In genomic region chr19:42305746-42306145, GRCm38 (mm10) we compare ENCODE assay signal across 18 mouse cellular contexts. TPM values are rescaled to one million over a fixed set of nuclear protein-coding genes. Genes with fewer than 3 reads are reported as not detected.
DNase-seq lines count a peak whose midpoint lies in the region; ATAC-seq lines count a peak whose summit lies in the region.
"Had no signal": no experiment of that assay in that cellular context is flagged by ENCODE, and none has a peak within 500 bp of the region (broad histone marks: within the 10 kb centered on the region; RNA-seq: fewer than 3 reads in every experiment).

No protein-coding gene starts in this region.

- peak; percentile 63 for DNase-seq in 416B (ENCODE audit: low read depth)
- peak; percentile 24 for DNase-seq in CD4-positive helper T cell, adult 2 months (ENCODE audit: low read depth, low spot score)
- DNase-seq in kidney, postnatal 10 days = no peak
- no peak for DNase-seq in heart, adult 11 months
- DNase-seq in cerebellum, adult 9-10 months = no peak
- DNase-seq: adrenal gland, adult 2 months; adrenal gland, postnatal 36 days; cerebellum, adult 2 months; cerebellum, postnatal 36 days; gastrocnemius, postnatal 36 days; heart, postnatal 10 days; kidney, adult 18-20 months; layer of hippocampus, postnatal 36 days had no signal

- peak; percentile 67 for ATAC-seq in granulocyte monocyte progenitor cell, adult 5-6 weeks (replicated peaks; ENCODE audit: poor library complexity, severe bottlenecking)
- peak; percentile 76 for ATAC-seq in megakaryocyte progenitor cell, adult 5-6 weeks (replicated peaks; ENCODE audit: poor library complexity)
- ATAC-seq: forebrain, embryonic 15.5 days; midbrain, embryonic 15.5 days had no signal

RNA-seq across cellular contexts. Expression of gene Golga7b, which starts 58.4 kb away (rescaled TPM):
- not detected in 2 replicates for total RNA-seq in granulocyte monocyte progenitor cell, adult 5-6 weeks (2014; fragmentation: Nextera tagmentation)
- not detected in 2 replicates for total RNA-seq in granulocyte monocyte progenitor cell, adult 5-6 weeks (2017)
- total RNA-seq in megakaryocyte progenitor cell, adult 5-6 weeks (2015) = not detected in 2 replicates
- total RNA-seq in megakaryocyte progenitor cell, adult 5-6 weeks (2017) = not detected in 2 replicates
- total RNA-seq: neutrophil, adult 5-6 weeks had no signal

Comparison
In these comparisons a context has a peak if more than half of its experiments do, and no peak if none do; other contexts are left out.
1. DNase-seq: peak in 416B (single experiment) and CD4-positive helper T cell, adult 2 months (single experiment); none in kidney, postnatal 10 days (single experiment), heart, adult 11 months (single experiment) and cerebellum, adult 9-10 months (single experiment).